Mouse (Mus musculus) hematopoietic stem cell, adult 5-6 weeks (primary cell): ENCODE measurements around the gene Ly6g6d. TPM values are rescaled to one million over a fixed set of nuclear protein-coding genes. Genes with fewer than 3 reads are reported as not detected.

Source experiments
- ATAC-seq, 2 experiments: fragments of 125-278 bp in 1 of 2; replicated peaks in 1 of 2; 2 replicates each; pipeline ENCODE4 v1.8.0; 2016 to 2017; ENCODE audit warnings: inconsistent platforms in 2 of 2, mild to moderate bottlenecking in 2 of 2, moderate number of reproducible peaks in 2 of 2, low read depth in 1 of 2, moderate TSS enrichment in 1 of 2; ENCODE audit not compliant: low FRiP score in 2 of 2, poor library complexity in 2 of 2, severe bottlenecking in 2 of 2, insufficient read depth in 1 of 2, low TSS enrichment in 1 of 2
- total RNA-seq: library from RNA; stranded (forward); fragments of 172-1452, 232-1000 nt; gene quantifications from 2 replicates; pipeline ENCODE4 v1.2.3, GENCODE M21; 2017

The Ly6g6d gene
- total RNA-seq, 1 experiment from 2014 or later = not detected

GRCm38 (mm10) chr17:35058911-35059892 lies 18.7 kb downstream of the Ly6g6d start, which contains the start of gene Ddah2:
TSS of gene Ddah2 (plus strand) at chr17:35059035.
- peak; percentile 82 to 87 for ATAC-seq

- ATAC-seq = no peak
These were observed 19.5 kb downstream of the Ly6g6d start for GRCm38 (mm10) chr17:35058316-35058715.

GRCm38 (mm10) chr17:35057090-35057489 lies 20.8 kb downstream of the Ly6g6d start:
- ATAC-seq = no peak

- no peak for ATAC-seq
These were observed 22.0 kb downstream of the Ly6g6d start for GRCm38 (mm10) chr17:35055691-35056495.

GRCm38 (mm10) chr17:35052271-35052798 lies 25.5 kb downstream of the Ly6g6d start:
- no peak for ATAC-seq

- peak; percentile 57 to 72 for ATAC-seq
These were observed 26.4 kb downstream of the Ly6g6d start for GRCm38 (mm10) chr17:35051156-35052086.

- ATAC-seq = peak; percentile 9; a peak in 1 of 4 replicates
These were observed 27.6 kb downstream of the Ly6g6d start for GRCm38 (mm10) chr17:35050126-35050750.

- peak; percentile 19 to 39; a peak in 3 of 4 replicates for ATAC-seq
These were observed 28.3 kb downstream of the Ly6g6d start, which contains the start of gene Clic1 for GRCm38 (mm10) chr17:35049561-35050016. TSS of gene Clic1 (plus strand) at chr17:35049966.

GRCm38 (mm10) chr17:35048932-35049440 lies 28.9 kb downstream of the Ly6g6d start:
- no peak for ATAC-seq

- 0 out of 4 replicates have a peak, but pooled peaks have one; percentile 6 to 24 for ATAC-seq
These were observed 29.5 kb downstream of the Ly6g6d start for GRCm38 (mm10) chr17:35048149-35048931.

GRCm38 (mm10) chr17:35047688-35048087 lies 30.2 kb downstream of the Ly6g6d start:
- ATAC-seq = no peak

- ATAC-seq = peak; percentile 80 to 81
These were observed 31.0 kb downstream of the Ly6g6d start, which contains the start of gene Msh5 for GRCm38 (mm10) chr17:35046681-35047455. TSS of gene Msh5 (minus strand) at chr17:35046745.

GRCm38 (mm10) chr17:35045807-35046680 lies 31.8 kb downstream of the Ly6g6d start:
- peak in 1 of 2 experiments; percentile 22; a peak in 3 of 4 replicates for ATAC-seq
